Mouse (Mus musculus) right cerebral cortex, postnatal 10 days (tissue): Measurements from ENCODE around the gene Fgr.

Experiments
- DNase-seq, 2 experiments: peaks; one replicate each; pipeline ENCODE4 v3.0.0; 2021; ENCODE audit warnings: low spot score in 2 of 2

Fgr gene

GRCm38 (mm10) chr4:133014896-133015709, 41.2 kb downstream of the Fgr start:
- peak in 1 of 2 experiments; percentile 44 for DNase-seq

- peak in 1 of 2 experiments; percentile 43 for DNase-seq
These were observed 42.1 kb downstream of the Fgr start for GRCm38 (mm10) chr4:133015710-133016651.

- no peak for DNase-seq
These were observed 43.0 kb downstream of the Fgr start for GRCm38 (mm10) chr4:133016677-133017415.

- DNase-seq, result no peak
These were observed 43.8 kb downstream of the Fgr start for GRCm38 (mm10) chr4:133017597-133018262.

- no peak for DNase-seq
These were observed 44.4 kb downstream of the Fgr start for GRCm38 (mm10) chr4:133018263-133018798.

GRCm38 (mm10) chr4:133020721-133021120, 46.8 kb downstream of the Fgr start:
- DNase-seq, result no peak

- no peak for DNase-seq
These were observed 47.3 kb downstream of the Fgr start for GRCm38 (mm10) chr4:133021181-133021671.

- DNase-seq, result no peak
These were observed 48.3 kb downstream of the Fgr start for GRCm38 (mm10) chr4:133022217-133022616.

- peak in 1 of 2 experiments; percentile 59 for DNase-seq
These were observed 49.2 kb downstream of the Fgr start for GRCm38 (mm10) chr4:133022954-133023635.

GRCm38 (mm10) chr4:133023636-133024035, 49.7 kb downstream of the Fgr start:
- peak in 1 of 2 experiments; percentile 54 for DNase-seq

- no peak for DNase-seq
These were observed 50.5 kb downstream of the Fgr start for GRCm38 (mm10) chr4:133024404-133024803.

- DNase-seq, result peak in 1 of 2 experiments; percentile 65
These were observed 51.2 kb downstream of the Fgr start for GRCm38 (mm10) chr4:133024969-133025685.

GRCm38 (mm10) chr4:133026272-133026671, 52.4 kb downstream of the Fgr start:
- no peak for DNase-seq

- no peak for DNase-seq
These were observed 53.0 kb downstream of the Fgr start for GRCm38 (mm10) chr4:133026826-133027375.

- DNase-seq, result no peak
These were observed 53.8 kb downstream of the Fgr start for GRCm38 (mm10) chr4:133027721-133028120.

- no peak for DNase-seq
These were observed 54.3 kb downstream of the Fgr start for GRCm38 (mm10) chr4:133028193-133028592.

GRCm38 (mm10) chr4:133028875-133029274, 55.0 kb downstream of the Fgr start:
- DNase-seq, result no peak

GRCm38 (mm10) chr4:133032410-133033095, 58.7 kb downstream of the Fgr start:
- DNase-seq, result no peak

- no peak for DNase-seq
These were observed 60.6 kb downstream of the Fgr start for GRCm38 (mm10) chr4:133034478-133034877.
